Mouse (Mus musculus): ENCODE data around the gene Zbtb18. TPM values are rescaled to one million over a fixed set of nuclear protein-coding genes. Genes with fewer than 3 reads are reported as not detected.

Gene Zbtb18
- 7.8 and 8.4 TPM in 2 replicates for polyA plus RNA-seq (2016; fragmentation: Nextera tagmentation; extraction: Ambion mirVana)

- H3K9me3 ChIP-seq, result no peaks in the 10 kb centered on the region
- peak within 1 kb of the TSS; percentile 99 for H3K27ac ChIP-seq
- H3K27me3 ChIP-seq (ENCODE audit: insufficient read depth, poor library complexity, severe bottlenecking), result no peaks in the 10 kb centered on the region
- peak within 1 kb of the TSS; percentile 97 for H3K4me3 ChIP-seq
- DNase-seq (ENCODE audit: low spot score), result no peak
- H3K36me3 ChIP-seq, result peaks cover 4% of the 10 kb centered on the region
- 3% methylated on average over 61 of the region's 106 CpGs for WGBS
- peaks cover 55% of the 10 kb centered on the region for H3K4me1 ChIP-seq (replicated peaks)
Observed at GRCm38 (mm10) chr1:177442196-177442808, at the start of gene Zbtb18. Zbtb18 (plus strand) TSS chr1:177442351.

GRCm38 (mm10) chr1:177397455-177397854 is 44.7 kb upstream of the Zbtb18 start:
- no peaks in the 10 kb centered on the region for H3K4me1 ChIP-seq (replicated peaks)
- no peaks in the 10 kb centered on the region for H3K36me3 ChIP-seq
- no peaks in the 10 kb centered on the region for H3K9me3 ChIP-seq
- no peak overlapping the region for H3K27ac ChIP-seq
- WGBS, result 85% methylated on average over 1 of the region's 1 CpGs
- DNase-seq (ENCODE audit: low spot score), result no peak
- H3K27me3 ChIP-seq (ENCODE audit: insufficient read depth, poor library complexity, severe bottlenecking), result no peaks in the 10 kb centered on the region
- no peak overlapping the region for H3K4me3 ChIP-seq

- WGBS, result 81% methylated on average over 6 of the region's 6 CpGs
- Histone ChIP-seq H3K9me3 (no peaks in the 10 kb centered on the region), H3K27ac (no peak overlapping the region), H3K4me3 (no peak overlapping the region), H3K27me3 (ENCODE audit: insufficient read depth, poor library complexity, severe bottlenecking) (no peaks in the 10 kb centered on the region), H3K36me3 (no peaks in the 10 kb centered on the region), H3K4me1 (replicated peaks) (peaks cover 6% of the 10 kb centered on the region)
- DNase-seq (ENCODE audit: low spot score), result no peak
Observed at GRCm38 (mm10) chr1:177405170-177405569, 37.0 kb upstream of the Zbtb18 start.

- peaks cover 33% of the 10 kb centered on the region for H3K4me1 ChIP-seq (replicated peaks)
- H3K9me3 ChIP-seq, result no peaks in the 10 kb centered on the region
- 74% methylated on average over 3 of the region's 3 CpGs for WGBS
- H3K27me3 ChIP-seq (ENCODE audit: insufficient read depth, poor library complexity, severe bottlenecking), result no peaks in the 10 kb centered on the region
- no peaks in the 10 kb centered on the region for H3K36me3 ChIP-seq
- DNase-seq (ENCODE audit: low spot score), result no peak
- no peak overlapping the region for H3K4me3 ChIP-seq
- H3K27ac ChIP-seq, result 0 out of 2 replicates have a peak overlapping the region, but pooled peaks have one; percentile 9
Observed at GRCm38 (mm10) chr1:177408690-177409089, 33.5 kb upstream of the Zbtb18 start.

GRCm38 (mm10) chr1:177410769-177411348 is 31.3 kb upstream of the Zbtb18 start:
- DNase-seq (ENCODE audit: low spot score), result no peak
- Histone ChIP-seq H3K27ac (peak overlapping the region; percentile 70), H3K27me3 (ENCODE audit: insufficient read depth, poor library complexity, severe bottlenecking) (no peaks in the 10 kb centered on the region), H3K9me3 (no peaks in the 10 kb centered on the region), H3K4me1 (replicated peaks) (peaks cover 33% of the 10 kb centered on the region), H3K36me3 (no peaks in the 10 kb centered on the region), H3K4me3 (no peak overlapping the region)
- WGBS, result 79% methylated on average over 7 of the region's 7 CpGs

- H3K4me3 ChIP-seq, result peak overlapping the region; percentile 23
- 33% methylated on average over 19 of the region's 19 CpGs for WGBS
Observed at GRCm38 (mm10) chr1:177411359-177412358, 30.5 kb upstream of the Zbtb18 start.

GRCm38 (mm10) chr1:177419331-177419730 is 22.8 kb upstream of the Zbtb18 start:
- Histone ChIP-seq H3K27me3 (ENCODE audit: insufficient read depth, poor library complexity, severe bottlenecking) (no peaks in the 10 kb centered on the region; the same call in 1 of the 2 replicates), H3K36me3 (no peaks in the 10 kb centered on the region), H3K27ac (no peak overlapping the region), H3K4me3 (no peak overlapping the region), H3K9me3 (no peaks in the 10 kb centered on the region), H3K4me1 (replicated peaks) (peaks cover 16% of the 10 kb centered on the region)
- 79% methylated on average over 12 of the region's 12 CpGs for WGBS
- DNase-seq (ENCODE audit: low spot score), result no peak

More at GRCm38 (mm10) chr1:177411359-177412358, 30.5 kb upstream of the Zbtb18 start:
- H3K27ac ChIP-seq, result peak overlapping the region; percentile 70
- H3K4me1 ChIP-seq (replicated peaks), result peaks cover 35% of the 10 kb centered on the region
- H3K27me3 ChIP-seq (ENCODE audit: insufficient read depth, poor library complexity, severe bottlenecking), result no peaks in the 10 kb centered on the region; the same call in 1 of the 2 replicates
- H3K9me3 ChIP-seq, result no peaks in the 10 kb centered on the region
- peak; percentile 49 for DNase-seq (ENCODE audit: low spot score)
- H3K36me3 ChIP-seq, result no peaks in the 10 kb centered on the region

GRCm38 (mm10) chr1:177420126-177420525 is 22.0 kb upstream of the Zbtb18 start:
- no peak for DNase-seq (ENCODE audit: low spot score)
- Histone ChIP-seq H3K27ac (no peak overlapping the region), H3K4me3 (no peak overlapping the region), H3K4me1 (replicated peaks) (peaks cover 16% of the 10 kb centered on the region), H3K27me3 (ENCODE audit: insufficient read depth, poor library complexity, severe bottlenecking) (no peaks in the 10 kb centered on the region; the same call in 1 of the 2 replicates), H3K36me3 (no peaks in the 10 kb centered on the region), H3K9me3 (no peaks in the 10 kb centered on the region)
- 87% methylated on average over 6 of the region's 6 CpGs for WGBS

- DNase-seq (ENCODE audit: low spot score), result no peak
- no peak overlapping the region for H3K27ac ChIP-seq
- no peaks in the 10 kb centered on the region for H3K4me1 ChIP-seq (replicated peaks)
- no peaks in the 10 kb centered on the region for H3K27me3 ChIP-seq (ENCODE audit: insufficient read depth, poor library complexity, severe bottlenecking)
- WGBS, result 80% methylated on average over 5 of the region's 5 CpGs
- no peaks in the 10 kb centered on the region for H3K36me3 ChIP-seq
- no peaks in the 10 kb centered on the region for H3K9me3 ChIP-seq
- no peak overlapping the region for H3K4me3 ChIP-seq
Observed at GRCm38 (mm10) chr1:177427862-177428261, 14.3 kb upstream of the Zbtb18 start.

- DNase-seq (ENCODE audit: low spot score), result no peak
- H3K4me1 ChIP-seq (replicated peaks), result no peaks in the 10 kb centered on the region
- 85% methylated on average over 14 of the region's 14 CpGs for WGBS
- H3K9me3 ChIP-seq, result no peaks in the 10 kb centered on the region
- no peak overlapping the region for H3K4me3 ChIP-seq
- H3K27me3 ChIP-seq (ENCODE audit: insufficient read depth, poor library complexity, severe bottlenecking), result no peaks in the 10 kb centered on the region
- no peak overlapping the region for H3K27ac ChIP-seq
- H3K36me3 ChIP-seq, result no peaks in the 10 kb centered on the region
Observed at GRCm38 (mm10) chr1:177428338-177428737, 13.8 kb upstream of the Zbtb18 start.

GRCm38 (mm10) chr1:177429067-177429466 is 13.1 kb upstream of the Zbtb18 start:
- H3K27ac ChIP-seq, result no peak overlapping the region
- H3K9me3 ChIP-seq, result no peaks in the 10 kb centered on the region
- H3K4me1 ChIP-seq (replicated peaks), result no peaks in the 10 kb centered on the region
- H3K4me3 ChIP-seq, result no peak overlapping the region
- H3K36me3 ChIP-seq, result no peaks in the 10 kb centered on the region
- H3K27me3 ChIP-seq (ENCODE audit: insufficient read depth, poor library complexity, severe bottlenecking), result no peaks in the 10 kb centered on the region
- WGBS, result 78% methylated on average over 4 of the region's 4 CpGs
- no peak for DNase-seq (ENCODE audit: low spot score)

- no peak for DNase-seq (ENCODE audit: low spot score)
Observed at GRCm38 (mm10) chr1:177440411-177440810, 1.7 kb upstream of the Zbtb18 start.

More at GRCm38 (mm10) chr1:177440411-177440810, 1.7 kb upstream of the Zbtb18 start:
- Histone ChIP-seq H3K4me1 (replicated peaks) (peaks cover 39% of the 10 kb centered on the region), H3K36me3 (no peaks in the 10 kb centered on the region), H3K9me3 (no peaks in the 10 kb centered on the region), H3K4me3 (peak overlapping the region; percentile 97), H3K27ac (peak overlapping the region; percentile 98), H3K27me3 (ENCODE audit: insufficient read depth, poor library complexity, severe bottlenecking) (no peaks in the 10 kb centered on the region)
- 0% methylated on average over 2 of the region's 2 CpGs for WGBS
